Comparison of ENCODE assay signal across 8 mouse cellular contexts in the genomic region with DNA sequence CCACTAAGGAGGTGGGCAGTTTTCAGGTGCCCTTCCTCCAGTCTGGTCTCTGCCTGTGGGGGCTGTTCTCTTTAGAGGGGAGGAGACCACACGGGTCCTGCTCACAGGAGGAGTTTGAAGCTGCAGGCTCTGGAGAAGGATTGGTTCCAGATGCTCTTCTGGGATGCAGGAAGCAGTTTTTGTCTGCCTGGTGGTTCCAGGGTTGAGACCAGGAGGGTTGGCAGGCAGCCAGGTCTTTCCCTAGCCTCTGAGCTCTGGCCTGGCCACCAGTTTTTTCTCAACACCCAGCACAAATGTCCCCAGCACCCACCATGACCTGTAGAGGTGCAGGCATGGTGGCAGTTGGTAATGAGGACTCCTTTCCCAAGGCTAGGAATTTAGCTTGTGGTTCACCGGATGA.
DNase-seq lines count a peak whose midpoint lies in the region; ATAC-seq and TF ChIP-seq lines count a peak whose summit lies in the region.

No protein-coding gene starts in this region.

- ATAC-seq in heart, embryonic 11.5 days (replicated peaks; ENCODE audit: insufficient number of reproducible peaks, low FRiP score, low TSS enrichment), result no peak
- ATAC-seq in liver, embryonic 11.5 days (replicated peaks; ENCODE audit: low FRiP score), result no peak

- TF ChIP-seq CTCF in lung, adult 2 months (IDR thresholded peaks at IDR 0.05; ENCODE audit: insufficient read depth, low read length), result no peak

- intact Hi-C loops in heart, postnatal 25 days (cut with DNase I), result no loop called here

- H3K4me3 ChIP-seq in heart, embryonic 10.5 days, result peak overlapping the region; percentile 44
- H3K4me3 ChIP-seq in heart, embryonic 11.5 days (ENCODE audit: low read depth, low read length), result no peak overlapping the region
- H3K4me3 ChIP-seq in liver, embryonic 11.5 days (ENCODE audit: low read depth, low read length), result no peak overlapping the region
- no peak overlapping the region for H3K4me3 ChIP-seq in lung, adult 2 months (replicated peaks; ENCODE audit: extremely low read depth, low read depth, low read length)

- H3K27me3 ChIP-seq in heart, embryonic 10.5 days (ENCODE audit: insufficient read depth, poor library complexity, severe bottlenecking), result no peaks in the 10 kb centered on the region
- no peaks in the 10 kb centered on the region for H3K27me3 ChIP-seq in heart, embryonic 11.5 days (ENCODE audit: control insufficient read depth, insufficient read depth, low read length)
- no peaks in the 10 kb centered on the region; the same call in 1 of the 2 replicates for H3K27me3 ChIP-seq in liver, embryonic 11.5 days (replicated peaks; ENCODE audit: control insufficient read depth, insufficient read depth, low read length)

- no peaks in the 10 kb centered on the region for H3K36me3 ChIP-seq in heart, embryonic 10.5 days
- no peaks in the 10 kb centered on the region for H3K36me3 ChIP-seq in heart, embryonic 11.5 days (ENCODE audit: control insufficient read depth, insufficient read depth, low read length)
- no peaks in the 10 kb centered on the region for H3K36me3 ChIP-seq in liver, embryonic 11.5 days (ENCODE audit: control insufficient read depth, insufficient read depth, low read length)

- 34% methylated on average over 2 of the region's 2 CpGs for WGBS in heart, embryonic 10.5 days
- WGBS in heart, embryonic 11.5 days (ENCODE audit: insufficient replicate concordance), result 28% methylated on average over 2 of the region's 2 CpGs
- 38% methylated on average over 2 of the region's 2 CpGs for WGBS in liver, embryonic 11.5 days
- WGBS in lung, adult 2 months, result 54% methylated on average over 2 of the region's 2 CpGs

- H3K4me1 ChIP-seq in heart, embryonic 10.5 days, result peaks cover 98% of the 10 kb centered on the region
- H3K4me1 ChIP-seq in heart, embryonic 11.5 days (ENCODE audit: control insufficient read depth, insufficient read depth, low read length), result peaks cover 85% of the 10 kb centered on the region
- H3K4me1 ChIP-seq in liver, embryonic 11.5 days (replicated peaks; ENCODE audit: control insufficient read depth, insufficient read depth, low read length), result peaks cover 46% of the 10 kb centered on the region
- H3K4me1 ChIP-seq in lung, adult 2 months (ENCODE audit: control insufficient read depth, insufficient read depth, low read length), result peaks cover 33% of the 10 kb centered on the region

- H3K9ac ChIP-seq in heart, embryonic 11.5 days (ENCODE audit: low read depth, low read length), result peak overlapping the region; percentile 43; the same call in 1 of the 2 replicates
- no peak overlapping the region for H3K9ac ChIP-seq in liver, embryonic 11.5 days (ENCODE audit: low read depth, low read length)

- H3K27ac ChIP-seq in heart, embryonic 10.5 days, result peak overlapping the region; percentile 94
- H3K27ac ChIP-seq in heart, embryonic 11.5 days (ENCODE audit: low read depth, low read length), result peak overlapping the region; percentile 79
- peak overlapping the region; percentile 58 for H3K27ac ChIP-seq in liver, embryonic 11.5 days (ENCODE audit: low read depth, low read length)

- no peaks in the 10 kb centered on the region for H3K9me3 ChIP-seq in heart, embryonic 10.5 days
- no peaks in the 10 kb centered on the region for H3K9me3 ChIP-seq in heart, embryonic 11.5 days (replicated peaks; ENCODE audit: control insufficient read depth, low read length)
- H3K9me3 ChIP-seq in liver, embryonic 11.5 days (ENCODE audit: control insufficient read depth, low read length), result no peaks in the 10 kb centered on the region

- no peak for DNase-seq in heart, embryonic 10.5 days (ENCODE audit: low spot score)
- no peak for DNase-seq in heart, postnatal 25 days (ENCODE audit: low spot score)
- DNase-seq in cerebellum, adult 9-11 months, result peak; percentile 71
- DNase-seq in liver, embryonic 11.5 days (ENCODE audit: low spot score), result no peak
- no peak for DNase-seq in layer of hippocampus, adult 9-11 months
- no peak for DNase-seq in urinary bladder, postnatal 14 days (ENCODE audit: low spot score)
- DNase-seq in lung, adult 2 months, result no peak

- H3K4me2 ChIP-seq in heart, embryonic 11.5 days, result peak overlapping the region; percentile 58
- H3K4me2 ChIP-seq in liver, embryonic 11.5 days, result no peak overlapping the region

- no peak for TF ChIP-seq POLR2A in lung, adult 2 months (IDR thresholded peaks at IDR 0.05; ENCODE audit: borderline replicate concordance, extremely low read depth, low read depth, low read length)
